Mouse (Mus musculus): ENCODE results near the gene Dock2.
A peak's percentile ranks its signal among the peaks of the same experiment; 100 is the strongest.

The Dock2 gene

GRCm38 (mm10) chr11:34343742-34344307, 439.9 kb downstream of the Dock2 start:
- DNase-seq (ENCODE audit: low spot score): no peak

- no peak for DNase-seq (ENCODE audit: low spot score)
These were observed 444.0 kb downstream of the Dock2 start for GRCm38 (mm10) chr11:34339693-34340092.

GRCm38 (mm10) chr11:34337907-34338306, 445.8 kb downstream of the Dock2 start:
- no peak for DNase-seq (ENCODE audit: low spot score)

GRCm38 (mm10) chr11:34332344-34333031, 451.2 kb downstream of the Dock2 start:
- no peak for DNase-seq (ENCODE audit: low spot score)

GRCm38 (mm10) chr11:34323664-34324063, 460.0 kb downstream of the Dock2 start:
- no peak for DNase-seq (ENCODE audit: low spot score)

- DNase-seq (ENCODE audit: low spot score): no peak
These were observed 464.4 kb downstream of the Dock2 start for GRCm38 (mm10) chr11:34319282-34319681.

GRCm38 (mm10) chr11:34317001-34317400, 466.7 kb downstream of the Dock2 start:
- DNase-seq (ENCODE audit: low spot score): peak; percentile 25

GRCm38 (mm10) chr11:34316176-34316575, 467.5 kb downstream of the Dock2 start:
- DNase-seq (ENCODE audit: low spot score): no peak

- DNase-seq (ENCODE audit: low spot score): no peak
These were observed 468.3 kb downstream of the Dock2 start for GRCm38 (mm10) chr11:34315383-34315782.

- peak; percentile 9 for DNase-seq (ENCODE audit: low spot score)
These were observed 468.9 kb downstream of the Dock2 start, which contains the start of gene Fam196b for GRCm38 (mm10) chr11:34314534-34315379. Fam196b (plus strand) TSS chr11:34314822.

- DNase-seq (ENCODE audit: low spot score): no peak
These were observed 471.5 kb downstream of the Dock2 start for GRCm38 (mm10) chr11:34312208-34312607.

- DNase-seq (ENCODE audit: low spot score): no peak
These were observed 472.0 kb downstream of the Dock2 start for GRCm38 (mm10) chr11:34311717-34312116.

GRCm38 (mm10) chr11:34309360-34309759, 474.3 kb downstream of the Dock2 start:
- no peak for DNase-seq (ENCODE audit: low spot score)

- DNase-seq (ENCODE audit: low spot score): no peak
These were observed 475.0 kb downstream of the Dock2 start for GRCm38 (mm10) chr11:34308731-34309130.

- DNase-seq (ENCODE audit: low spot score): no peak
These were observed 477.5 kb downstream of the Dock2 start for GRCm38 (mm10) chr11:34306231-34306630.

- DNase-seq (ENCODE audit: low spot score): no peak
These were observed 483.6 kb downstream of the Dock2 start for GRCm38 (mm10) chr11:34300064-34300463.

- DNase-seq (ENCODE audit: low spot score): no peak
These were observed 484.1 kb downstream of the Dock2 start for GRCm38 (mm10) chr11:34299550-34299949.

- no peak for DNase-seq (ENCODE audit: low spot score)
These were observed 485.9 kb downstream of the Dock2 start for GRCm38 (mm10) chr11:34297698-34298378.

- no peak for DNase-seq (ENCODE audit: low spot score)
These were observed 492.4 kb downstream of the Dock2 start for GRCm38 (mm10) chr11:34291304-34291703.

- no peak for DNase-seq (ENCODE audit: low spot score)
These were observed 493.0 kb downstream of the Dock2 start for GRCm38 (mm10) chr11:34290708-34291107.

GRCm38 (mm10) chr11:34290265-34290664, 493.4 kb downstream of the Dock2 start:
- no peak for DNase-seq (ENCODE audit: low spot score)

- DNase-seq (ENCODE audit: low spot score): no peak
These were observed 499.4 kb downstream of the Dock2 start for GRCm38 (mm10) chr11:34284124-34284808.

All from left cerebral cortex, adult 11 months (tissue).